Mouse (Mus musculus): Measurements from ENCODE around the gene Jmjd6. TPM values are rescaled to one million over a fixed set of nuclear protein-coding genes. Genes with fewer than 3 reads are reported as not detected.

The Jmjd6 gene
- polyA plus RNA-seq, 1 experiment from 2014 or later: 67.2 TPM

DNA sequence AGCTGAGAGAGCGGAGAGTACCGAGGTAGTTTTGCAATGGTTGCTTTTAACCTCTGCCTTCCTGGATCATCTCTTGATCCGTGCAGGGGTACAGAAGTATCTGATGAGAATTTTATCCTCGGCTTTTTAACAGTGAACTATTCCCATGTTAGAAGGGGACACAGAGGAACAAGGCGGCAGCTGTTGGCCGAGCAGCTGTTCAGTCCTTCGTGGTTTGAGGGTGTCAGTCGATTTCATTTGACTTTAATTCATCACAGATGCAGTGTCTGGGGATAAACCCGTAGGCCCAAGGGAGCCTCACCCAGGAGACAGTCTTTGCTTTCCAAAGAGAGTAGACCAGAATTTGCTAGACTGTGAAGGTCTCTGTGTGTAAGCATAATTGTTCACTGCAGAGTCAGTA, 28.3 kb upstream of the Jmjd6 start:
- Histone ChIP-seq H3K4me2 (ENCODE audit: low read length) (no peak overlapping the region), H3K27me3 (replicated peaks; ENCODE audit: control insufficient read depth, insufficient read depth, low read length) (no peaks in the 10 kb centered on the region), H3K4me1 (ENCODE audit: control insufficient read depth, insufficient read depth, low read depth, low read length) (no peaks in the 10 kb centered on the region), H3K9ac (ENCODE audit: low read depth, low read length) (no peak overlapping the region), H3K27ac (ENCODE audit: low read depth, low read length) (no peak overlapping the region), H3K4me3 (ENCODE audit: low read length) (no peak overlapping the region), H3K36me3 (ENCODE audit: control insufficient read depth, insufficient read depth, low read length) (peaks cover 36% of the 10 kb centered on the region), H3K9me3 (ENCODE audit: control insufficient read depth, low read length) (no peaks in the 10 kb centered on the region)
- no peak for ATAC-seq
- WGBS: 93% methylated on average over 9 of the region's 9 CpGs

DNA sequence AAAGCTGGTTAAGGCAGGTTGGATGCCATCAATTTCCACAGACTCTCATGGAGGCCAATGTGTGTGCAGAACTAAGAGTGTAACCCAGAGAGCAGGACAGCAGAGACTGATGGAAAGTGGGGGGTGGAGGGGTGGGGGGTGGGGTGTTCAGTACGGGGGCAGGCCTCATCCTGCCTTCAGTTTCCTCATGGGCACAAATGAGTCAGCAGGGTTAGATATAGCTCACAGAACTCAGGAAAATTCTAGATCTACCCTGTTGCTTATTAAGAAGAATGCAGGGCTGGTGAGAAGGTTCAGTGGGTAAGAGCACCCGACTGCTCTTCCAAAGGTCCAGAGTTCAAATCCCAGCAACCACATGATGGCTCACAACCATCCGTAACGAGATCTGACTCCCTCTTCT, 26.4 kb upstream of the Jmjd6 start:
- Histone ChIP-seq H3K36me3 (ENCODE audit: control insufficient read depth, insufficient read depth, low read length) (peaks cover 39% of the 10 kb centered on the region), H3K4me1 (ENCODE audit: control insufficient read depth, insufficient read depth, low read depth, low read length) (no peaks in the 10 kb centered on the region), H3K9me3 (ENCODE audit: control insufficient read depth, low read length) (no peaks in the 10 kb centered on the region), H3K27ac (ENCODE audit: low read depth, low read length) (no peak overlapping the region), H3K4me2 (ENCODE audit: low read length) (no peak overlapping the region), H3K9ac (ENCODE audit: low read depth, low read length) (no peak overlapping the region), H3K4me3 (ENCODE audit: low read length) (no peak overlapping the region), H3K27me3 (replicated peaks; ENCODE audit: control insufficient read depth, insufficient read depth, low read length) (no peaks in the 10 kb centered on the region)
- WGBS: 87% methylated on average over 4 of the region's 4 CpGs
- no peak for ATAC-seq

DNA sequence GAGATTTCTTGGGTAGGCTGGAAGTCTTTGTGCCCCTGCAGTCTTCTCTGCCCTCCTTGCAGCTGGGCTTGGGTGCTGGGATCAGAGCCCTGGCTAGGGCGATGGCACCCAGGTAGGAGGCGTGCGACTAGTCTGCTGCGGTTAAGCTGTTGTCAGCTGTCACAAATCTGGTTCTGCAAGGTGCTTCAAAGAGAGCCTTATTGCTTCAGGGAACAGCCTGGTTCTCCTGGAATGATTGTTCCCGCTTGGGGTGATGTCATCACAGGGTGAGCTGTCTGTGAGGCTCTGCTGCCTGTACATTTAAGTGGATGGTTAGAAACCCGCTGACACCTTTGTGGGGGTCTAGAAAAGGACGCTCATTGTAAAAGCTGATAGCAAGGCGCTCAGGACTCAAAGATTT, 26.0 kb upstream of the Jmjd6 start:
- no peaks in the 10 kb centered on the region for H3K27me3 ChIP-seq (replicated peaks; ENCODE audit: control insufficient read depth, insufficient read depth, low read length)
- H3K4me3 ChIP-seq (ENCODE audit: low read length): no peak overlapping the region
- 89% methylated on average over 8 of the region's 8 CpGs for WGBS
- no peaks in the 10 kb centered on the region for H3K4me1 ChIP-seq (ENCODE audit: control insufficient read depth, insufficient read depth, low read depth, low read length)
- H3K9ac ChIP-seq (ENCODE audit: low read depth, low read length): no peak overlapping the region
- no peak overlapping the region for H3K27ac ChIP-seq (ENCODE audit: low read depth, low read length)
- H3K36me3 ChIP-seq (ENCODE audit: control insufficient read depth, insufficient read depth, low read length): peaks cover 35% of the 10 kb centered on the region
- H3K9me3 ChIP-seq (ENCODE audit: control insufficient read depth, low read length): no peaks in the 10 kb centered on the region
- no peak overlapping the region for H3K4me2 ChIP-seq (ENCODE audit: low read length)
- no peak for ATAC-seq

DNA sequence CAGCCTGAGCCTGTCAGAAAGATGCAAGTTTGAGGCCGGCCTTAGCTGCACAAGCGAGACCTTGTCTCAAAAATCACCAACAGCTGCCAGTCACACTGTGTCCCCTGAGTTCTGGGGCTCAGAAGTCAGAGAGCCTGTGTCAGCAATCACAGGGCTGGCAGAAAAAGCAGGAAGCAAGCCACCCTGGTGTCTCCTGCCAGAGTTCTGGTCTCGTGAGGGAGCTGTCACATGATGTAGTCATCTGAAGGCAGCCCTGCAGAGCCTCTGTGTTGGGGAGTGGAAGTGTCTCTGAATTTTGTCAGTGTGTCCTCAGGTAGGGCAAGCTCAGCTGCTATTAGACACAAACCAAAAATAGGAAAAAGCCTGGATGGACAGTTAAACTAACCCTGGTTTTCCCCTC, 24.9 kb upstream of the Jmjd6 start:
- H3K27ac ChIP-seq (ENCODE audit: low read depth, low read length): no peak overlapping the region
- H3K27me3 ChIP-seq (replicated peaks; ENCODE audit: control insufficient read depth, insufficient read depth, low read length): no peaks in the 10 kb centered on the region
- peaks cover 27% of the 10 kb centered on the region for H3K36me3 ChIP-seq (ENCODE audit: control insufficient read depth, insufficient read depth, low read length)
- H3K9ac ChIP-seq (ENCODE audit: low read depth, low read length): no peak overlapping the region
- no peaks in the 10 kb centered on the region for H3K4me1 ChIP-seq (ENCODE audit: control insufficient read depth, insufficient read depth, low read depth, low read length)
- no peak for ATAC-seq
- H3K4me2 ChIP-seq (ENCODE audit: low read length): no peak overlapping the region
- no peak overlapping the region for H3K4me3 ChIP-seq (ENCODE audit: low read length)
- 76% methylated on average over 3 of the region's 3 CpGs for WGBS
- H3K9me3 ChIP-seq (ENCODE audit: control insufficient read depth, low read length): no peaks in the 10 kb centered on the region

DNA sequence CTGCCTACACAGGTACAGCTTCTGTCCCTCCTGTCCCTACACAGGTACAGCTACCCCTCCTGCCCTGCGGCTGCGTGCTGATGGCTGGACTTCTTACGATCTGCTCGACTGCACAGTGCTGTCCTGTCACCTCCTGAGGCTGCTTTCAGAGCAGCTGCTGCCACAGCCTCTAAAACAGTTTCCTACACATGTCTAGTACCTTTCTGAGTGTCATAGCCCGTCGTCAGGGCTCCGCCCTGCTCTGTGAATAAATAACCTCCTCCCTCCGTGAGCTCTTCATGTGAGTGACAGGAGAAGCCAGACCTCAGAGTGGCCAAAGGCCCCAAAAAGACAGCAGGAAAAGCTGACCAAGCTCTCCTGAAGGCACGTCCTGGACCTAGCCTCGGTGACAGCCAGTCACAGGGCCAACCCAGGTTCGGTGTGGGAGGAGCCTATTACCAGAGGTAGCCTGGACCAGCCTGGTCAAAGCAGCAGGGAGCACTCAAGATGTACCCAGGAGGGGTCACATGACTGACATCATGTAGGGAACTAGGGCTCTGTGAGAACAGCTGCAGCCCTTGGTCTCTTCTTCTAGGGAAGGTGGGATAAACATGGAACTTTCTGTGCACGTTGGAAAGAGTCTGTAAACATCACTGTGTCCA, 22.8 kb upstream of the Jmjd6 start:
- Histone ChIP-seq H3K4me1 (ENCODE audit: control insufficient read depth, insufficient read depth, low read depth, low read length) (no peaks in the 10 kb centered on the region), H3K9me3 (ENCODE audit: control insufficient read depth, low read length) (no peaks in the 10 kb centered on the region), H3K36me3 (ENCODE audit: control insufficient read depth, insufficient read depth, low read length) (peaks cover 34% of the 10 kb centered on the region), H3K4me2 (ENCODE audit: low read length) (no peak overlapping the region), H3K27ac (ENCODE audit: low read depth, low read length) (no peak overlapping the region), H3K27me3 (replicated peaks; ENCODE audit: control insufficient read depth, insufficient read depth, low read length) (no peaks in the 10 kb centered on the region), H3K4me3 (ENCODE audit: low read length) (no peak overlapping the region), H3K9ac (ENCODE audit: low read depth, low read length) (no peak overlapping the region)
- WGBS: 82% methylated on average over 12 of the region's 12 CpGs
- ATAC-seq: no peak

DNA sequence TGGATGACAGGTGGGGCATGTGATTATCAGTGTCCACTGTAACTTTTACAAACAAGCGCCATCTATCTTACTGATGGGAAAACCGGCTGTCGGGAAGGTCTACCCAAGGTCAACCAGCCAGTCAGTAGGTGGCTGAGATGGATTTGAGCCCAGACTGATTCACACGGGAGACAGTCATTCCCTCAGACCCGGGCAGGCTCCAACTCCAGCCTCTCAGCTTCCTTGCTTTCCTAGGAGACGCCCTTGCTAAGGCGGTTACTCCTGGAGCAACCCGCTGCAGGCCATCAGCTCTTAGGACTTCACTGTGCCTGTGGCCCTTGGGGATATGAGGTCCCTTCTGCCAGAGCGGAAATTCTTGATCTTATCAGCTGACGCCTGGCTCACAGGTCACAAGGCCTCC, 21.2 kb upstream of the Jmjd6 start:
- 87% methylated on average over 10 of the region's 10 CpGs for WGBS
- Histone ChIP-seq H3K9me3 (ENCODE audit: control insufficient read depth, low read length) (no peaks in the 10 kb centered on the region), H3K4me1 (ENCODE audit: control insufficient read depth, insufficient read depth, low read depth, low read length) (no peaks in the 10 kb centered on the region), H3K27ac (ENCODE audit: low read depth, low read length) (no peak overlapping the region), H3K36me3 (ENCODE audit: control insufficient read depth, insufficient read depth, low read length) (peaks cover 38% of the 10 kb centered on the region), H3K27me3 (replicated peaks; ENCODE audit: control insufficient read depth, insufficient read depth, low read length) (no peaks in the 10 kb centered on the region), H3K4me2 (ENCODE audit: low read length) (no peak overlapping the region), H3K9ac (ENCODE audit: low read depth, low read length) (no peak overlapping the region), H3K4me3 (ENCODE audit: low read length) (no peak overlapping the region)
- ATAC-seq: no peak

DNA sequence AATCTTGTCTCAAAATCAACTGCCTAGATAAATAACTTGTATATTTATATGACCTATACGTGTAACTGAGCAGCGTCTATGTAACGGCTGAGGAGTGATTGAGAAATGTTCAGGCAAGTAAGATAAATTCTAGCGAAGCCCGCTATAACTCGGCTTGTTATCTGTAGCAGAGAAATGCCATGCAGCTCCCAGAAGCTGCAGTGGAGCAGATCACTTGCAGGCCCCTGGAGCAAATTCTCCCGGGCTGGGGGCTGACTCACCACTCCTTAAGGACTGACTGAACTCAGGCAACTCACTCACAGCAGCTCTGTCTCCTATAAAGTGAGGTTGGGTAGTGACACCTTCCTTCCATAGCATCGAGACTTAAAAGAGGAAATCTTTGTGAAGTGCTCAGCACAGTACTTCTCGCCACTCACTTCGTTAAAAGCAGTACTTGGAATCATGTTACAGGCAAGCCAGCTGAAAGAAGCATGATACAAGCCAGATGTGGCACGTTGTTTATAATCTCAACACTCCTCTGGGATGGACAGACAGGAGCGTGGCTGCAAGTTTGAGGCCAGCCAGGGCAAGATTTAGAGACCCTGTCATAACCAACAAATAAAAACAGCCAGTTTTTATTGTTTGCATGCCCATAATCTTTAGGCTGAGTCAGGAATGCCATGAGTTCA, 14.1 kb upstream of the Jmjd6 start:
- Histone ChIP-seq H3K27me3 (replicated peaks; ENCODE audit: control insufficient read depth, insufficient read depth, low read length) (no peaks in the 10 kb centered on the region), H3K36me3 (ENCODE audit: control insufficient read depth, insufficient read depth, low read length) (peaks cover 25% of the 10 kb centered on the region), H3K9ac (ENCODE audit: low read depth, low read length) (no peak overlapping the region), H3K9me3 (ENCODE audit: control insufficient read depth, low read length) (no peaks in the 10 kb centered on the region), H3K4me3 (ENCODE audit: low read length) (no peak overlapping the region), H3K4me1 (ENCODE audit: control insufficient read depth, insufficient read depth, low read depth, low read length) (peaks cover 14% of the 10 kb centered on the region), H3K27ac (ENCODE audit: low read depth, low read length) (no peak overlapping the region), H3K4me2 (ENCODE audit: low read length) (no peak overlapping the region)
- no peak for ATAC-seq
- WGBS: 87% methylated on average over 12 of the region's 12 CpGs

DNA sequence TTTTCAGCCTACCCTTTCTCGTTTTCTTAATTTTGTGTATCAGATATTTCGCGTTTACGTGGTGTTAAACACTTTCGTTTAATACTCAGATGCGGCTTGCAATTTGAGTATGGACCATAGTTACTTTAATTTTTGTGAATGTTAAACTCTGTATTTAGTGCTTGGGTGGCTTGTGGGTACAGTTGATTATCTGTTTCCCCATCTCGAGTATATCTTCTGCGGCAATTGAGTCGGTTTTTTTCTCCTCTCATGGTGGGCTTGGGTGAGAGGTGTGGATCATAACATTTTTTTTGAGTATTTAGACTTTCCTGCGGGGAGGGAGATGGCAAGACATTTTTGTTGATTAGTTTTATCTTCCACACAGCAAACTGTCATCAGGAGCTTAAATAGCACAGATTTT, 11.0 kb upstream of the Jmjd6 start:
- Histone ChIP-seq H3K4me1 (ENCODE audit: control insufficient read depth, insufficient read depth, low read depth, low read length) (peaks cover 30% of the 10 kb centered on the region), H3K9ac (ENCODE audit: low read depth, low read length) (peak overlapping the region; percentile 73), H3K9me3 (ENCODE audit: control insufficient read depth, low read length) (no peaks in the 10 kb centered on the region), H3K27me3 (replicated peaks; ENCODE audit: control insufficient read depth, insufficient read depth, low read length) (no peaks in the 10 kb centered on the region), H3K4me3 (ENCODE audit: low read length) (peak overlapping the region; percentile 97), H3K36me3 (ENCODE audit: control insufficient read depth, insufficient read depth, low read length) (peaks cover 7% of the 10 kb centered on the region), H3K27ac (ENCODE audit: low read depth, low read length) (peak overlapping the region; percentile 98), H3K4me2 (ENCODE audit: low read length) (peak overlapping the region; percentile 72)
- WGBS: 45% methylated on average over 10 of the region's 10 CpGs
- ATAC-seq: no peak

DNA sequence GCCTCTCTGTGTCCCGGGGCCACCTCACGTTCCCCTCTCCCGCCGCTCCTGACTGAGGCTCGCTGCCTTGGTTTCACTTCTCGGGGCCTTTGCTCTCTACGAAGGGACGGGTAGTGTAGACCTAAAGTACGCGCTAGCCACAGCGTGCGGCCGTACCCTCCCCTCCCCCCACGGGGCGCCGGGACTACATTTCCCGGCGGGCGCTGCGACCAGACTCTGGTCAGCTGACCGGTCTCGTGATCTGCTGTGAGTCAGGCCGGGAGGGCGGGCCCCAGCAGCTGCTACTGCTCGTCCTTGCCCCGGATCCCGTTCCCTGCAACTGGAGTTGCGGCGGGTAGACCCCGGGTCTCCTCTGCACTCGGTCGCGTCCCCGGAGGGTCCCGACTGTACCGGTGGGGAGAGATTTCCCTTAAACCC, 10.3 kb upstream of the Jmjd6 start:
- 0% methylated on average over 36 of the region's 36 CpGs for WGBS
- H3K4me2 ChIP-seq (ENCODE audit: low read length): peak overlapping the region; percentile 72

More for the DNA sequence above, 10.3 kb upstream of the Jmjd6 start:
- ATAC-seq: peak; percentile 92
- H3K4me3 ChIP-seq (ENCODE audit: low read length): peak overlapping the region; percentile 97
- peaks cover 4% of the 10 kb centered on the region; the same call in 1 of the 2 replicates for H3K36me3 ChIP-seq (ENCODE audit: control insufficient read depth, insufficient read depth, low read length)
- H3K4me1 ChIP-seq (ENCODE audit: control insufficient read depth, insufficient read depth, low read depth, low read length): peaks cover 30% of the 10 kb centered on the region
- H3K9me3 ChIP-seq (ENCODE audit: control insufficient read depth, low read length): no peaks in the 10 kb centered on the region
- peak overlapping the region; percentile 73 for H3K9ac ChIP-seq (ENCODE audit: low read depth, low read length)
- peak overlapping the region; percentile 98 for H3K27ac ChIP-seq (ENCODE audit: low read depth, low read length)
- H3K27me3 ChIP-seq (replicated peaks; ENCODE audit: control insufficient read depth, insufficient read depth, low read length): no peaks in the 10 kb centered on the region
